ENCODE assay signal across 20 mouse cellular contexts in genomic region chr19:29204583-29204982, GRCm38 (mm10). TPM values are rescaled to one million over a fixed set of nuclear protein-coding genes. Genes with fewer than 3 reads are reported as not detected.
DNase-seq lines count a peak whose midpoint lies in the region; ATAC-seq lines count a peak whose summit lies in the region.
"Had no signal": no experiment of that assay in that cellular context is flagged by ENCODE, and none has a peak within 500 bp of the region (broad histone marks: within the 10 kb centered on the region; RNA-seq: fewer than 3 reads in every experiment).

No protein-coding gene starts in this region.

- WGBS in kidney, embryonic 14.5 days = 72% methylated on average over 4 of the region's 4 CpGs
- 76% methylated on average over 4 of the region's 4 CpGs for WGBS in forebrain, embryonic 13.5 days

- no peak overlapping the region for H3K9ac ChIP-seq in kidney, embryonic 14.5 days (ENCODE audit: low read depth, low read length)
- H3K9ac ChIP-seq in forebrain, embryonic 13.5 days = no peak overlapping the region
- H3K9ac ChIP-seq: heart, embryonic 12.5 days; limb, embryonic 15.5 days had no signal

- peaks cover 3% of the 10 kb centered on the region; the same call in 1 of the 2 replicates for H3K9me3 ChIP-seq in kidney, embryonic 14.5 days (ENCODE audit: control insufficient read depth, low read length)
- no peaks in the 10 kb centered on the region for H3K9me3 ChIP-seq in forebrain, embryonic 13.5 days (replicated peaks)
- H3K9me3 ChIP-seq: limb, embryonic 15.5 days had no signal

- H3K27me3 ChIP-seq in kidney, embryonic 14.5 days (ENCODE audit: control insufficient read depth, insufficient read depth, low read length) = no peaks in the 10 kb centered on the region
- no peaks in the 10 kb centered on the region for H3K27me3 ChIP-seq in forebrain, embryonic 13.5 days
- H3K27me3 ChIP-seq: CH12.LX; heart, embryonic 12.5 days; limb, embryonic 15.5 days had no signal

- H3K4me1 ChIP-seq in kidney, embryonic 14.5 days (ENCODE audit: control insufficient read depth, insufficient read depth, low read length) = no peaks in the 10 kb centered on the region
- H3K4me1 ChIP-seq in forebrain, embryonic 13.5 days = no peaks in the 10 kb centered on the region
- H3K4me1 ChIP-seq: hindbrain, embryonic 10.5 days had no signal

- H3K27ac ChIP-seq in kidney, embryonic 14.5 days (ENCODE audit: low read depth, low read length) = no peak overlapping the region
- H3K27ac ChIP-seq in forebrain, embryonic 13.5 days = no peak overlapping the region
- H3K27ac ChIP-seq: hindbrain, embryonic 10.5 days; limb, embryonic 15.5 days had no signal

- peak; percentile 12 to 27 for DNase-seq in cerebellum, postnatal 10 days
- no peak for DNase-seq in cerebellum, postnatal 4 days (ENCODE audit: low spot score in 2 of 2)
- peak; percentile 41 for DNase-seq in kidney, adult 18-20 months
- DNase-seq in 3134 (ENCODE audit: extremely low read depth, insufficient read length, low spot score) = peak; percentile 40
- DNase-seq in ovary, postnatal 14 days (ENCODE audit: low spot score) = no peak
- DNase-seq: cerebellum, postnatal 36 days; gastrocnemius, postnatal 10 days; lung, postnatal 14 days; spleen, adult 18-20 months; thymus, postnatal 4 days had no signal

- no peak for ATAC-seq in kidney, embryonic 14.5 days (ENCODE audit: low FRiP score, low TSS enrichment)
- peak; percentile 22; the same call in 1 of the 2 replicates for ATAC-seq in erythroid progenitor cell, adult 5-6 weeks (replicated peaks; ENCODE audit: low FRiP score, poor library complexity, severe bottlenecking)
- no peak for ATAC-seq in forebrain, embryonic 13.5 days
- ATAC-seq: forebrain, embryonic 16.5 days; inflammation-experienced regulatory T-cells, adult 6 months had no signal

- no peak overlapping the region for H3K4me3 ChIP-seq in kidney, embryonic 14.5 days (ENCODE audit: low read length)
- no peak overlapping the region for H3K4me3 ChIP-seq in forebrain, embryonic 13.5 days
- H3K4me3 ChIP-seq: heart, embryonic 12.5 days; hindbrain, embryonic 10.5 days; limb, embryonic 15.5 days had no signal

- H3K36me3 ChIP-seq in kidney, embryonic 14.5 days (ENCODE audit: control insufficient read depth, insufficient read depth, low read length) = no peaks in the 10 kb centered on the region
- no peaks in the 10 kb centered on the region for H3K36me3 ChIP-seq in forebrain, embryonic 13.5 days (ENCODE audit: poor library complexity, severe bottlenecking)
- H3K36me3 ChIP-seq: heart, embryonic 12.5 days; hindbrain, embryonic 10.5 days; limb, embryonic 15.5 days had no signal

- H3K4me2 ChIP-seq in kidney, embryonic 14.5 days (replicated peaks; ENCODE audit: low read depth, low read length) = no peak overlapping the region
- H3K4me2 ChIP-seq in forebrain, embryonic 13.5 days = no peak overlapping the region
- H3K4me2 ChIP-seq: heart, embryonic 12.5 days; limb, embryonic 15.5 days; midbrain, embryonic 11.5 days had no signal

RNA-seq across cellular contexts. Expression of gene Jak2, which starts 47.0 kb away (rescaled TPM):
- polyA plus RNA-seq in kidney, embryonic 14.5 days (2014; fragmentation: Nextera tagmentation; extraction: Ambion mirVana) = 8.0 and 15.5 TPM in 2 replicates
- 67.4 and 88.9 TPM in 2 replicates for total RNA-seq in erythroid progenitor cell, adult 5-6 weeks (2015; ENCODE audit: low replicate concordance)
- 88.7 and 103 TPM in 2 replicates for total RNA-seq in erythroid progenitor cell, adult 5-6 weeks (2017; ENCODE audit: low replicate concordance)
- polyA plus RNA-seq in forebrain, embryonic 13.5 days (2015; fragmentation: Nextera tagmentation; extraction: Ambion mirVana) = 10.1 and 10.7 TPM in 2 replicates

Comparison
In these comparisons a context has a peak if more than half of its experiments do, and no peak if none do; other contexts are left out.
1. DNase-seq: peak in cerebellum, postnatal 10 days (2 of 2), kidney, adult 18-20 months (single experiment) and 3134 (single experiment); none in cerebellum, postnatal 4 days (0 of 2) and ovary, postnatal 14 days (single experiment).